Mouse (Mus musculus) hindbrain, embryonic 13.5 days (tissue): Measurements from ENCODE around the gene Retreg3. TPM values are rescaled to one million over a fixed set of nuclear protein-coding genes. Genes with fewer than 3 reads are reported as not detected.
A peak's percentile ranks its signal among the peaks of the same experiment; 100 is the strongest.
"Not testable (repeated sequence)": the region's sequence is repeated elsewhere in the genome, so short reads cannot be mapped to it uniquely, and the experiment has no call there.

Source experiments
- ATAC-seq: fragments of 200-750 bp; cut with Nextera tagmentation; 2 replicates; pipeline ENCODE4 v1.8.0; 2017; ENCODE audit warnings: moderate TSS enrichment; ENCODE audit not compliant: low FRiP score
- H3K27ac ChIP-seq: fragments of 300-500 bp; sonication (generic); 2 replicates; pipeline ENCODE4 v1.5.1; 2015; ENCODE audit warnings: inconsistent platforms, mild to moderate bottlenecking, moderate library complexity
- H3K27me3 ChIP-seq: fragments of 300-500 bp; sonication (generic); 2 replicates; pipeline ENCODE4 v1.6.1; 2015; ENCODE audit warnings: mild to moderate bottlenecking, inconsistent platforms
- H3K36me3 ChIP-seq: fragments of 300-500 bp; sonication (generic); 2 replicates; pipeline ENCODE4 v1.6.1; 2015; ENCODE audit warnings: mild to moderate bottlenecking, inconsistent platforms
- H3K4me1 ChIP-seq: fragments of 300-500 bp; sonication (generic); replicated peaks from 2 replicates; pipeline ENCODE4 v1.6.1; 2015; ENCODE audit warnings: inconsistent platforms
- H3K4me2 ChIP-seq: fragments of 300-500 bp; sonication (generic); 2 replicates; pipeline ENCODE4 v1.6.1; 2015; ENCODE audit warnings: inconsistent platforms, mild to moderate bottlenecking, moderate library complexity
- H3K4me3 ChIP-seq: fragments of 300-500 bp; sonication (generic); 2 replicates; pipeline ENCODE4 v1.5.1; 2015; ENCODE audit warnings: mild to moderate bottlenecking, inconsistent platforms
- H3K9ac ChIP-seq: fragments of 300-500 bp; sonication (generic); 2 replicates; pipeline ENCODE4 v1.6.1; 2015; ENCODE audit warnings: mild to moderate bottlenecking, inconsistent platforms
- H3K9me3 ChIP-seq: fragments of 300-500 bp; sonication (generic); 2 replicates; pipeline ENCODE4 v1.6.1; 2016; ENCODE audit warnings: inconsistent platforms
- WGBS: fragments of 180-500 bp; shearing (Covaris S2); methylation state at CpG from one replicate; pipeline ENCODE4 v1.1.7; 2015; 5-methylcytosine and 5-hydroxymethylcytosine counted together
- polyA plus RNA-seq: library from polyadenylated mRNA; unstranded; fragments of >200 nt; fragmentation: Nextera tagmentation; extraction: Ambion mirVana; gene quantifications from 2 replicates; pipeline ENCODE4 v1.2.1, GENCODE M21; 2015

Gene Retreg3
- polyA plus RNA-seq, 1 experiment from 2014 or later: 27.7 TPM

GRCm38 (mm10) chr11:101127075-101127474 lies 7.4 kb upstream of the Retreg3 start:
- Histone ChIP-seq H3K27me3 (no peaks in the 10 kb centered on the region), H3K4me2 (no peak overlapping the region)
- ATAC-seq: no peak

GRCm38 (mm10) chr11:101125008-101125407 lies 5.3 kb upstream of the Retreg3 start:
- H3K9ac ChIP-seq, ATAC-seq, H3K4me2 ChIP-seq, H3K4me3 ChIP-seq, H3K27me3 ChIP-seq, H3K9me3 ChIP-seq, H3K27ac ChIP-seq: not testable (repeated sequence)
- peaks cover 13% of the 10 kb centered on the region for H3K4me1 ChIP-seq
- H3K36me3 ChIP-seq: peaks cover 49% of the 10 kb centered on the region
- WGBS: 93% methylated on average over 9 of the region's 9 CpGs

More at GRCm38 (mm10) chr11:101127075-101127474, 7.4 kb upstream of the Retreg3 start:
- WGBS: 100% methylated on average over 1 of the region's 1 CpGs
- Histone ChIP-seq H3K4me3 (no peak overlapping the region), H3K27ac (no peak overlapping the region), H3K4me1 (no peaks in the 10 kb centered on the region), H3K9ac (no peak overlapping the region), H3K36me3 (peaks cover 49% of the 10 kb centered on the region), H3K9me3 (no peaks in the 10 kb centered on the region)

GRCm38 (mm10) chr11:101124494-101124893 lies 4.8 kb upstream of the Retreg3 start:
- not testable (repeated sequence) for H3K9me3 ChIP-seq, H3K4me3 ChIP-seq, ATAC-seq, H3K27me3 ChIP-seq, H3K27ac ChIP-seq, H3K4me2 ChIP-seq, H3K9ac ChIP-seq
- Histone ChIP-seq H3K4me1 (peaks cover 13% of the 10 kb centered on the region), H3K36me3 (peaks cover 49% of the 10 kb centered on the region)
- WGBS: 98% methylated on average over 8 of the region's 8 CpGs

- no peak for ATAC-seq
- Histone ChIP-seq H3K9me3 (no peaks in the 10 kb centered on the region), H3K36me3 (peaks cover 31% of the 10 kb centered on the region), H3K27me3 (no peaks in the 10 kb centered on the region), H3K27ac (peak overlapping the region; percentile 89), H3K4me3 (peak overlapping the region; percentile 90), H3K4me1 (peaks cover 42% of the 10 kb centered on the region), H3K9ac (peak overlapping the region; percentile 84), H3K4me2 (peak overlapping the region; percentile 97)
- 24% methylated on average over 19 of the region's 19 CpGs for WGBS
Measured at GRCm38 (mm10) chr11:101120545-101121188, 974 bp upstream of the Retreg3 start.

GRCm38 (mm10) chr11:101119131-101119760 lies 447 bp downstream of the Retreg3 start:
- peak overlapping the region; percentile 94 for H3K27ac ChIP-seq
- H3K4me3 ChIP-seq: peak overlapping the region; percentile 90
- WGBS: 1% methylated on average over 39 of the region's 39 CpGs
- peak; percentile 80 for ATAC-seq
- H3K27me3 ChIP-seq: no peaks in the 10 kb centered on the region
- peaks cover 52% of the 10 kb centered on the region for H3K4me1 ChIP-seq
- peaks cover 17% of the 10 kb centered on the region for H3K36me3 ChIP-seq
- H3K4me2 ChIP-seq: peak overlapping the region; percentile 97
- H3K9me3 ChIP-seq: no peaks in the 10 kb centered on the region
- peak overlapping the region; percentile 95 for H3K9ac ChIP-seq

GRCm38 (mm10) chr11:101118105-101118504 lies 1.6 kb downstream of the Retreg3 start:
- Histone ChIP-seq H3K27me3 (no peaks in the 10 kb centered on the region), H3K4me3 (peak overlapping the region; percentile 90), H3K36me3 (peaks cover 9% of the 10 kb centered on the region), H3K4me1 (peaks cover 52% of the 10 kb centered on the region), H3K4me2 (peak overlapping the region; percentile 97), H3K9ac (peak overlapping the region; percentile 95), H3K9me3 (0 out of 2 replicates have a peak, but pooled peaks cover under 1% of the 10 kb centered on the region), H3K27ac (no peak overlapping the region)
- ATAC-seq: no peak
- WGBS: 64% methylated on average over 4 of the region's 4 CpGs

GRCm38 (mm10) chr11:101115564-101115963 lies 4.1 kb downstream of the Retreg3 start:
- Histone ChIP-seq H3K4me2 (peak overlapping the region; percentile 15; the same call in 1 of the 2 replicates), H3K27ac (peak overlapping the region; percentile 78), H3K27me3 (no peaks in the 10 kb centered on the region), H3K4me3 (no peak overlapping the region), H3K4me1 (peaks cover 47% of the 10 kb centered on the region), H3K36me3 (peaks cover 5% of the 10 kb centered on the region; the same call in 1 of the 2 replicates), H3K9me3 (0 out of 2 replicates have a peak, but pooled peaks cover 5% of the 10 kb centered on the region), H3K9ac (peak overlapping the region; percentile 49; the same call in 1 of the 2 replicates)
- no peak for ATAC-seq
- WGBS: 30% methylated on average over 2 of the region's 2 CpGs

GRCm38 (mm10) chr11:101112186-101112585 lies 7.5 kb downstream of the Retreg3 start:
- WGBS: 81% methylated on average over 3 of the region's 3 CpGs
- Histone ChIP-seq H3K27ac (no peak overlapping the region), H3K4me2 (no peak overlapping the region), H3K4me1 (peaks cover 24% of the 10 kb centered on the region), H3K9ac (no peak overlapping the region), H3K27me3 (no peaks in the 10 kb centered on the region), H3K36me3 (peaks cover 5% of the 10 kb centered on the region; the same call in 1 of the 2 replicates), H3K4me3 (no peak overlapping the region), H3K9me3 (0 out of 2 replicates have a peak, but pooled peaks cover 5% of the 10 kb centered on the region)
- no peak for ATAC-seq

- no peak for ATAC-seq
- Histone ChIP-seq H3K4me1 (peaks cover 22% of the 10 kb centered on the region), H3K36me3 (peaks cover 5% of the 10 kb centered on the region; the same call in 1 of the 2 replicates), H3K27ac (no peak overlapping the region), H3K4me3 (no peak overlapping the region), H3K27me3 (no peaks in the 10 kb centered on the region), H3K4me2 (no peak overlapping the region), H3K9ac (no peak overlapping the region), H3K9me3 (0 out of 2 replicates have a peak, but pooled peaks cover 5% of the 10 kb centered on the region)
- WGBS: 95% methylated on average over 4 of the region's 4 CpGs
Measured at GRCm38 (mm10) chr11:101111178-101111577, 8.5 kb downstream of the Retreg3 start.

- H3K36me3 ChIP-seq: peaks cover 5% of the 10 kb centered on the region; the same call in 1 of the 2 replicates
- H3K9ac ChIP-seq: no peak overlapping the region
- no peak overlapping the region for H3K4me2 ChIP-seq
- no peaks in the 10 kb centered on the region for H3K27me3 ChIP-seq
- H3K9me3 ChIP-seq: 0 out of 2 replicates have a peak, but pooled peaks cover 5% of the 10 kb centered on the region
- WGBS: 73% methylated on average over 5 of the region's 5 CpGs
- H3K4me3 ChIP-seq: no peak overlapping the region
- no peak for ATAC-seq
- no peak overlapping the region for H3K27ac ChIP-seq
- H3K4me1 ChIP-seq: peaks cover 17% of the 10 kb centered on the region
Measured at GRCm38 (mm10) chr11:101110708-101111107, 9.0 kb downstream of the Retreg3 start.

- Histone ChIP-seq H3K4me2 (no peak overlapping the region), H3K9ac (no peak overlapping the region), H3K9me3 (0 out of 2 replicates have a peak, but pooled peaks cover 5% of the 10 kb centered on the region), H3K36me3 (peaks cover 11% of the 10 kb centered on the region; the same call in 1 of the 2 replicates), H3K4me3 (no peak overlapping the region), H3K4me1 (peaks cover 7% of the 10 kb centered on the region; the same call in 1 of the 2 replicates), H3K27ac (no peak overlapping the region), H3K27me3 (no peaks in the 10 kb centered on the region)
- ATAC-seq: no peak
- 72% methylated on average over 4 of the region's 4 CpGs for WGBS
Measured at GRCm38 (mm10) chr11:101109351-101109750, 10.3 kb downstream of the Retreg3 start.

- H3K36me3 ChIP-seq: peaks cover 69% of the 10 kb centered on the region
- no peak for ATAC-seq
Measured at GRCm38 (mm10) chr11:101103011-101103410, 16.7 kb downstream of the Retreg3 start.

More at GRCm38 (mm10) chr11:101103011-101103410, 16.7 kb downstream of the Retreg3 start:
- 0 out of 2 replicates have a peak, but pooled peaks cover 2% of the 10 kb centered on the region for H3K4me1 ChIP-seq
- H3K27ac ChIP-seq: no peak overlapping the region
- no peak overlapping the region for H3K4me3 ChIP-seq
- H3K9ac ChIP-seq: no peak overlapping the region
- no peaks in the 10 kb centered on the region for H3K9me3 ChIP-seq
- no peaks in the 10 kb centered on the region for H3K27me3 ChIP-seq
- no peak overlapping the region for H3K4me2 ChIP-seq
- 95% methylated on average over 5 of the region's 5 CpGs for WGBS
